Mouse (Mus musculus) small intestine, adult 2 months (tissue): Measurements from ENCODE around the gene Bach2.

Source experiments
- CTCF ChIP-seq: fragments of 200-500 bp; IDR thresholded peaks from 2 replicates; pipeline ENCODE4 v1.5.1; 2012; ENCODE audit warnings: low read depth, mild to moderate bottlenecking, control low read depth, inconsistent platforms, low read length, moderate library complexity, mixed read lengths; ENCODE audit not compliant: insufficient replicate concordance, insufficient read length; ENCODE audit errors: extremely low read depth
- POLR2A ChIP-seq: fragments of 200-500 bp; IDR thresholded peaks from 2 replicates; pipeline ENCODE4 v1.6.1; 2012; ENCODE audit warnings: low read depth, mild to moderate bottlenecking, control low read depth, inconsistent platforms, low read length, moderate library complexity

- TF ChIP-seq CTCF (no peak), POLR2A (no peak)
Observed at GRCm38 (mm10) chr4:32421570-32421969, 183.0 kb downstream of the Bach2 start.
